Mouse (Mus musculus) intestine, postnatal 0 days (tissue): ENCODE measurements at regions not wholly inside any gene's neighbourhood (a gene's known extent, or its start where the extent isn't known, plus 50 kb on each side); places are given as distances from the start of the nearest gene placed in this dataset.

Experiments used
- ATAC-seq: fragments of 200-750 bp; cut with Nextera tagmentation; 2 replicates; pipeline ENCODE4 v1.8.0; 2017; ENCODE audit warnings: mild to moderate bottlenecking, moderate TSS enrichment, moderate library complexity
- H3K27ac ChIP-seq: fragments of 300-500 bp; sonication (generic); 2 replicates; pipeline ENCODE4 v1.5.1; 2014; ENCODE audit warnings: mild to moderate bottlenecking, low read depth, low read length, moderate library complexity
- H3K27me3 ChIP-seq: fragments of 300-500 bp; sonication (generic); replicated peaks from 2 replicates; pipeline ENCODE4 v1.6.1; 2014; ENCODE audit warnings: low read length, mixed read lengths; ENCODE audit not compliant: control insufficient read depth, insufficient read depth
- H3K36me3 ChIP-seq: fragments of 300-500 bp; sonication (generic); 2 replicates; pipeline ENCODE4 v1.6.1; 2014; ENCODE audit warnings: mild to moderate bottlenecking, moderate library complexity; ENCODE audit not compliant: control insufficient read depth, insufficient read depth
- H3K4me1 ChIP-seq: fragments of 300-500 bp; sonication (generic); replicated peaks from 2 replicates; pipeline ENCODE4 v1.6.1; 2014; ENCODE audit warnings: antibody characterized with exemption, low read length, mixed read lengths; ENCODE audit not compliant: control insufficient read depth, insufficient read depth
- H3K4me2 ChIP-seq: fragments of 300-500 bp; sonication (generic); replicated peaks from 2 replicates; pipeline ENCODE4 v1.6.1; 2014; ENCODE audit warnings: low read depth, mild to moderate bottlenecking, moderate library complexity
- H3K4me3 ChIP-seq: fragments of 300-500 bp; sonication (generic); 2 replicates; pipeline ENCODE4 v1.5.1; 2014; ENCODE audit warnings: low read depth, low read length
- H3K9ac ChIP-seq: fragments of 300-500 bp; sonication (generic); 2 replicates; pipeline ENCODE4 v1.6.1; 2014; ENCODE audit warnings: mild to moderate bottlenecking, low read depth, low read length
- H3K9me3 ChIP-seq: fragments of 300-500 bp; sonication (generic); 2 replicates; pipeline ENCODE4 v1.6.1; 2016; ENCODE audit warnings: mixed run types; ENCODE audit not compliant: control insufficient read depth
- CTCF ChIP-seq: sonication (generic); IDR thresholded peaks from 2 replicates; pipeline ENCODE4 v1.5.1; 2016; ENCODE audit warnings: low read depth, mild to moderate bottlenecking, control low read depth, antibody characterized with exemption, moderate library complexity
- WGBS: fragments of 180-500 bp; shearing (Covaris S2); extraction: QIAGEN DNeasy Blood & Tissue Kit; methylation state at CpG from one replicate; pipeline ENCODE4 v1.1.7; 2014; 5-methylcytosine and 5-hydroxymethylcytosine counted together

DNA sequence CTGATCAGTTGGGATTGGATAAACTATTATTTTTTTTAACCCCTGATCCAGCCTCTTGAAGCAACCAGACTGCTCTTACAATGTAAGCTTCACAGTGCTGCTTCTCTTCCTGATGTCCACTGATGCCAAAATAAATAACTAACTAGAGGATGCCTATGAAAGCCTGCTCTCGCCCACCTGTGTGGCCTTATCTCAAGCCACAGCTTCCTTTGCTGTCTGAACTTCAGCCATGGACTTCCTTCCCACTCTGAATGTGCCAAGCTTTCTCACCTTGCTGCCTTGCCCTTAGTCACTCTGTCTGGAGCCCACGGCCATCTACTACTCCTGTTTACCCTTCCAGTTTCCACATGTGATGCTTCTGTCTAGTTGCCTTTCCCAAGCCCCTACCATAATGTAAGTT, 559.6 kb downstream of the Dhx35 start:
- Histone ChIP-seq H3K4me1 (no peaks in the 10 kb centered on the region), H3K4me2 (no peak overlapping the region), H3K36me3 (no peaks in the 10 kb centered on the region), H3K9ac (no peak overlapping the region), H3K9me3 (no peaks in the 10 kb centered on the region), H3K27me3 (no peaks in the 10 kb centered on the region), H3K4me3 (no peak overlapping the region), H3K27ac (no peak overlapping the region)
- no peak for ATAC-seq
- TF ChIP-seq CTCF, result no peak
- WGBS, result 59% methylated on average over 2 of the region's 2 CpGs

DNA sequence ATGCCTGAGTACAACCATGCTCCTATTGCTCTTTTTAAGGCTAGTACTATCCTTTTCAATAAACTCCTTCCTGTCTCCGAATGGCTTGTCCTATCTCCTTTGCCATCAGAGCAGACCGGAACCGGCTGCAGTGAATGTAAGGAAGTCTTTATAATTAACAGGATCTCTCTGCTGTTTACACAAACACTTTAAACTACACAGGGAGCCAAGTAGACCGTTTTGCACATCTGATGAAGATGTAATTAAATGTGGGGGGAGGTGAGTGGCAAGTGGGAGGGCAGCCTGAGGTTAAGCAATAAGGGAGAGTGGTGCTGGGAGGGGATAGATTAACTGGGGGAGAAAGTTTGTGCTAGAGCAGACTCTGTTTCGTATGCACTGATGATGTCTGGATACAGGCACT, 561.9 kb downstream of the Dhx35 start:
- Histone ChIP-seq H3K4me3 (no peak overlapping the region), H3K9me3 (no peaks in the 10 kb centered on the region), H3K27ac (no peak overlapping the region), H3K36me3 (no peaks in the 10 kb centered on the region), H3K4me2 (no peak overlapping the region), H3K27me3 (no peaks in the 10 kb centered on the region), H3K9ac (no peak overlapping the region), H3K4me1 (no peaks in the 10 kb centered on the region)
- ATAC-seq, result no peak
- 20% methylated on average over 5 of the region's 5 CpGs for WGBS
- no peak for TF ChIP-seq CTCF

DNA sequence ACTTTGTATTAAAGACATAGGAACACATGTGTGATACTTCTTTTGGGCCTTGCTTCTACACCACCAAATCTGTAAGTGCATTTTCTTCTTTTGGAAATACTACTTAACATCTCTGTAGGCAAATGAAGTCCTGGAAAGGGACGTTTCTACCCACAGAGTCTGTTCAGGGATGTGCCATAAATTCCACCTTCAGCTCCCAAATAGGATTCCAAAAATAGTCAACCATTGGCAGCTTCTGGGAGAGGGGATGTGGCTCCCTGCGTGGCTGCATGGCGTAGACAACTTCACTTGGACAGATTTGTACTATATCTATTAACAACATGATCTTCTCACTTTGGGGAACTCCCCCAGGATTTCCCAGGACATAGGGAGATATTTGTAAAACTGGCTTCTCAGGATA, 566.8 kb downstream of the Dhx35 start:
- Histone ChIP-seq H3K4me2 (no peak overlapping the region), H3K4me1 (no peaks in the 10 kb centered on the region), H3K36me3 (no peaks in the 10 kb centered on the region), H3K27me3 (no peaks in the 10 kb centered on the region), H3K9ac (no peak overlapping the region), H3K9me3 (no peaks in the 10 kb centered on the region), H3K27ac (no peak overlapping the region), H3K4me3 (no peak overlapping the region)
- TF ChIP-seq CTCF, result no peak
- WGBS, result 72% methylated on average over 3 of the region's 3 CpGs
- ATAC-seq, result no peak

DNA sequence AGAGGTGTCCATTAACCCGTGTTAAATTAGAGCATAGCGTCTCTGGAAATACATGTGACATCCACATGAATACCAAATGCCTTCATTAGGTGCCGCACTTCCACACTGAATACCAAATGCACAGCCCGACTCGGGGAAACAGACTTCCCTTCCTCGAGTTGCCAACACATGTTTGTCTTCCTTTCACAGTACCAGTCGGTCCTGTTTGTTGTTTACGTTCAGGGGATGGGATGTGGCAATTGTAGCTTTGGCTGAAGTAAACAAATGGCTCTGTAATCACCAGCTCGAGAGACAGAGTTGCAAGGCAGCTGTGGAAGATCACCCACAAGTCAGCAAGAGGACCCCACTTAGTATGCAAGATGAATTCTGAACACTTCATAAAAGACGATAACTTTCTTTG, 598.3 kb downstream of the Dhx35 start:
- Histone ChIP-seq H3K9me3 (no peaks in the 10 kb centered on the region), H3K9ac (no peak overlapping the region), H3K4me2 (no peak overlapping the region), H3K27me3 (no peaks in the 10 kb centered on the region), H3K36me3 (no peaks in the 10 kb centered on the region), H3K4me3 (no peak overlapping the region), H3K27ac (no peak overlapping the region), H3K4me1 (no peaks in the 10 kb centered on the region)
- WGBS, result 44% methylated on average over 10 of the region's 10 CpGs
- TF ChIP-seq CTCF, result no peak
- no peak for ATAC-seq

DNA sequence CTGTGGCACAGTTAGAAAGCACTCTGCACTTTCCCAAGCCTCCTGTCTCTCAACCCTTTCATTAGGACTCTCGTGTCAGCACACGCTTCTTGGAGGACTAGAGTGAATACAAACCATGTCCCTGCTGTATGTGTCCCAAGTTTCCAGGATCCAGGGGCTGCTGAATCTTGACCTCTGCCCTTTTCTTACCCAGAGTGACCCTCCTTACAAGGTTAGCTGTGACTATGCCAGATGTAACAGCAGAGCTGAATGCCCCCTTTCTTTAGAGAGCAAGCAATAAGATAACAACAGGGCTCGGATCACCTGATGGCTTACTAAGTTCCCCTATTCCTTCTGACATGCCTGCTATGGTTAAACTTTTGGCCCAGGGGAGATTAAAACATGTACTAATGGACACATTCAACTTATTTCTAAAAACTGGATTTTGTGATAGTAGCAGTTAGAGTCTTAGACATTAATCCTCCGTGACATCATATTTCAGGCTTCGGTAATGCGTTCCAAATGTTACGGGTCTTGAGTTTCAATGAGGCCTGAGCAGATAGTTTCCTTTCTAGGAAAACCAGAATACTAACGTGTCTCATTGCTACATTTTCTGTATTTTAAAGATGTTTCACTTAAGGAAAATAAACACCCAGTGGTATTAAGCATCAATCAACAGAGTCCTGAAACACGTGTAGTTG, 607.0 kb downstream of the Dhx35 start:
- Histone ChIP-seq H3K4me3 (no peak overlapping the region), H3K9ac (no peak overlapping the region), H3K9me3 (no peaks in the 10 kb centered on the region), H3K36me3 (no peaks in the 10 kb centered on the region), H3K4me2 (no peak overlapping the region), H3K27ac (no peak overlapping the region), H3K27me3 (no peaks in the 10 kb centered on the region), H3K4me1 (no peaks in the 10 kb centered on the region)
- no peak for ATAC-seq
- TF ChIP-seq CTCF, result no peak
- WGBS, result 77% methylated on average over 9 of the region's 9 CpGs

DNA sequence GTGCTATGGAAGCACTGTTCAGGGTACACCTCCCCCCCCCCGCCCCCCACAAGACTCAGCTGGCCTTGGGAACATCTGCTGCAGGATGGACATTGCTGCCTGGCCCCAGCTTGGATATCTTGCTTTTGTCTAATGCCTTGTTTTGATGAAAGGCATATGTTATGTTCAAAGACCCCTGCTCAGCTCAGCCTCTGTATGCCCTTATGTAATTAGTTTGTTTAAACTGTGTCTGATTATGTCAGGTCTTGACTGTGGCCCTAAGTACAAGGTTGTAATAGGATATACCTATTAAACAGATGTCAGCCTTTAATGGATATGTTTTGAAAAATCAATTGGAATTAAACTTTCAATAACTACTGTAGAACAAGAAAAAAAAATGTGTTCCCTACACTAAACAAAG, 610.3 kb downstream of the Dhx35 start:
- H3K36me3 ChIP-seq, result no peaks in the 10 kb centered on the region
- TF ChIP-seq CTCF, result no peak
- ATAC-seq, result no peak
- no peak overlapping the region for H3K27ac ChIP-seq
- 60% methylated on average over 1 of the region's 1 CpGs for WGBS
- no peaks in the 10 kb centered on the region for H3K9me3 ChIP-seq
- no peak overlapping the region for H3K4me3 ChIP-seq
- no peak overlapping the region for H3K4me2 ChIP-seq
- H3K9ac ChIP-seq, result no peak overlapping the region
- H3K4me1 ChIP-seq, result no peaks in the 10 kb centered on the region
- no peaks in the 10 kb centered on the region for H3K27me3 ChIP-seq

DNA sequence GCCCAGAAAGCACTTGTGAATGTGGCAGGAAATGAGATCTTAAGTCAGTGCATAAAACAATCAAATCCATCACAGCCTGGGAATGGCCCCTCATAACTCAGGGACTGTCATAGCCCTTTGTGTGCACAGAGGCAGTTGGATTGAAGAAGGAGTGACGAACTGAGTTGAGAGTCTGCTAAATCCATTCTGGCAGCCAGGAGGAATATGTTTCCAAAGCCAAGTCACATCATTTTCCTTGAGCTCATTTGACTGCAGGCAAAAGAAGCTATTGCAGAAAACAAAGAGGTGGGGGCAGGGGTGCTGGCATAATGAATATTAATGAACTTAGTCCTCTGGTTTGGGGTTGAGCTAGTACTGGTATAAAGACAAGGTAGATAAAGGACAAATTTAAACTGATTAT, 620.0 kb downstream of the Dhx35 start:
- H3K4me3 ChIP-seq, result no peak overlapping the region
- no peak overlapping the region for H3K27ac ChIP-seq
- no peak overlapping the region for H3K4me2 ChIP-seq
- ATAC-seq, result no peak
- no peak for TF ChIP-seq CTCF
- no peaks in the 10 kb centered on the region for H3K9me3 ChIP-seq
- H3K36me3 ChIP-seq, result no peaks in the 10 kb centered on the region
- H3K27me3 ChIP-seq, result no peaks in the 10 kb centered on the region
- no peaks in the 10 kb centered on the region for H3K4me1 ChIP-seq
- no peak overlapping the region for H3K9ac ChIP-seq
- WGBS, result 15% methylated on average over 1 of the region's 1 CpGs
